Mouse (Mus musculus) adrenal gland, adult 8-10 months (tissue): Measurements from ENCODE around the gene C1qtnf5. TPM values are rescaled to one million over a fixed set of nuclear protein-coding genes. Genes with fewer than 3 reads are reported as not detected.

Source experiments
- DNase-seq: peaks from one replicate; pipeline ENCODE4 v3.0.0; 2022
- total RNA-seq, 4 experiments: library from RNA; stranded (reverse); gene quantifications; 2 replicates each; pipeline ENCODE4 v1.2.4; 2022

Gene C1qtnf5
- total RNA-seq, 4 experiments from 2014 or later: 13.7 to 22.0 (median 18.7) TPM

DNA sequence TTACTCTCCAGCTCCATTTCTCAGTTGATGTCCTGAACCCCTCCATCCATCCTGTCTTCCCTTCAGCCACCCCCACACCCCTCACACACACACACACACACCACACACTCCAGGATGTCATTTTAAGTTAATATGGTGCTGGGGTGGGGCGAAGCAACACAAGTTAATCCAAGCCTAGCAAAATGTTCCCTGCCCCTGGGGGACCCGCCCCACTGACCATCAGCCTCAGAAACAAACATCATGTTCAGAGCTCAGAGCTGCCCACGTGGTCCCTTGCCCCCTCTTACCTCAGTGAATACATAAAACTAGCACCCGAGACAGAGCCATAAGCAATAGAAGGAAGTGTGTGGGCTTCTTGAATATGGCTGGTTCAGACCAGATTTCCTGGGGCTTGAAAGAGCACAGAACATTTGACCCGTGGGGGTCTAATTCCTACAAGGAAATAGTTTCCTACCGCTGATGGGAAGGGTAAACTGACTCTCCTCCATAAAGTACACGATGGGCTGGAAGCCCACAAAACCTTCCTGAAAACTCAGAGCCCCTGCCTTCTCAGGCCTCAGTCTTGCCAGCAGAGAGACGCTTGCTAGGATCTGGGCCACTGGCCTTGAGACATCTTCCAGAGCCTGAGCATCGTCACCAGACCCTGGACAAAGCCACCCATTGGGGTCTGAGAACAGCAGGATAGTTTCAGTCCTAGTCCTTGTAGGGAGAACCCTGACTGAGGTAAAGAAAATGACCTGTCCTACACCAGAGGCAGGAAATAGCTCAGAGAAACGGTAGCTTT, 26.9 kb upstream of the C1qtnf5 start:
- peak; percentile 10 for DNase-seq

DNA sequence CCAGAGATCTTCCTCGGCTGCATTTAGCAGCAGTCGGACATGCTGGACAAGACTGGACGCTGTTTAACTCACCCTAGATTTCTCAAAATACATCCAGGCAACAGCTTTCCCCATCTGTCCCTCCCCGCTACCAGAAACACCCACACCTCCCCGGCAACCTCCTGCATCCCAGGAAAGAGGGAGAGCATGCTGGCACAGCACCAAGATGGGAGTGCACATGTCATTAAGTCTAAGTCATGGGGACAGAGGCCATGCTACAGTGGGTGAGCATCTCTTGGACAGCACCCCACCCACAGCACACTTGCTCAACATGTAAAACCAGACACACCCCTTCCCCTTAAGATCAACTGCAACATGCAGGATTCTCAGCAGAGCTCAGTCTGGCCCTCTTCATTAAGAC, 26.1 kb upstream of the C1qtnf5 start:
- DNase-seq: no peak

DNA sequence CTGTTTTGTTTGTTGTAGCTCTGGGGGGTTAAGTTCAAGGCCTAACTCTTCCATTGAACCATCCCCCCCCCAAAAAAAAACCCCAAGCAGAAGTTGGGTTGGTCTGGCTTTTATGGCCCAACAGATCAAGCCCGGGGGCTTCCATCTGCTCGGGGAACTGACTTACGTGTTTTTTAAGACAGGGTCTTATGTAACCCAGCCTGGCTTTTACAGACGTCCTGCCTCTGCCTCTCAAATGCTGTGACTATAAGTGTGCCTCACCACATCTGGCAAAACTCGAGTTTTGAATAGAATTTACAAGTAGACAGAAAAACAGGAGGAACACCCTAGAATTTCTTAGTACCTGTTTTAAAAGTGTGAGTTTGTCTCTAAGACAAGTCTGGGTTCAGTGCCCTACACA, 25.5 kb upstream of the C1qtnf5 start:
- DNase-seq: no peak

DNA sequence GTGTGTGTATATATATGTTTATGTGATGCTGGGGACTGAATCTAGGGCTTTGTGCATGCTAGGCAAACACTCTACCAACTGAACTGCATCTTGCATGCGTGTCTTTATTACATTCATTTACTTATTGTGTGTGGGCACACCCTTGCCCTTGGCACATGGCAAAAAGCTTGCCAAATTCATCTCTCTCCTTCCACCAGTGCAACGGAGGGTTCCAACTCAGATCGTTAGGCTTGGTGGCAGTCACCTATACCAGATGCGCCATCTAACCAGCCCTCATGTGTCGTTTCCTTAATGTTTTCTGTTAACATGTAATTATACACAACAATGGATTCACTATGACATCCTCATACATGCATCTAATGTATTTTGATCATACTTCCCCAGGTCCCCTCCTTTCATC, 24.8 kb upstream of the C1qtnf5 start:
- no peak for DNase-seq

DNA sequence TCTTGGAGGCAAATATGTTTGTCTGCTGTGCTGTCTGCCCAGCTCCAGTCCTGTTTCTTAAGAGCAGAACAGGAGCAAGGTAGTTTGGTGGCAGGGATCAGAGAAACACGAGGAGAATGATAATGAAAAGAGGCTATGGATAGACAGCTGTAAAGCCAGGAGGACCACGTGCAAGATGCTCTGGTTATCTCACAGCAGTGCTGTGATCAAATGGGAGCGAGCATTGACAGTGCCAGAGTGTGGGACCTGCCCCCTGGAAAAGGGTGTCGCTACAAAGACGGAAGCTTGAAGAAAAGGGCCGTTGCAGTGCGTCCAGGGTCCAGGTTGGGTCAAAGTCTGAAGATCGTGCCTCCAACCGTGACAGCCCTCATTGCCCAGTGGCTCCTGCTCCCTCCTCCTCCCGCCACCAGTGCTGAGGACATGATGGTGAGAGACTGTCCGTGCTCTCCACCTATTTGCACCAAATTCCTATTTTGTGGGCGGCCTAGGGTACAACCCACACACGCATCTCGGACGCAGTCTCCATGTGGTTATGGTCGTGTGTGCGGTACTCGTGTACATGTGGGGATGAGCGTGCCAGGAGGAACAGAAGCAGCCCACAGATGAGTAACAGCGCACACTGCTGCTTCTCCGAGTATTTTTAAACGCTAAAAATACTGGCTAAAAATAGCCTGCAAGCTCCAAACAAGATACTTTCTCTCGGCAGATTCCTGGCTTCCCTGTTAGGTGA, 23.5 kb upstream of the C1qtnf5 start:
- no peak for DNase-seq

DNA sequence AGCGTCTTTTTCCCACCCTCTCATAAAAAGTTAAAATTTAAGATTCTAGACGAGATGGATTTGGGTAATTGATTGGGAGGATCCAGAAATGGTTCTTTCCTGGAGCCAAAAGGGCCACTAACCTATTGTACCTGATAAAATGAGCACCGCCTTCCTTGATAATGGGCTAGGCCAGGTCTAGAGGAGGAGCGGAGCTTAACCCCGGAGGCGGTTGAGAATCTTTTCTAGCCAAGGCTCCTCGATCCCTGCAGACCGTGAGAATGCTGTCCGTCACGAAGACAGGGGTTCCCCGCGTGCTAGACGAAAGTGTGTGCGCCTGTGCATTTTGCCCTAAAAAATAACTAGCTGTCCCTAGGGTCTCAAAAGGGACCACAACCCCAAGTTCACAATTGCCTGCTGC, 22.8 kb upstream of the C1qtnf5 start:
- no peak for DNase-seq

DNA sequence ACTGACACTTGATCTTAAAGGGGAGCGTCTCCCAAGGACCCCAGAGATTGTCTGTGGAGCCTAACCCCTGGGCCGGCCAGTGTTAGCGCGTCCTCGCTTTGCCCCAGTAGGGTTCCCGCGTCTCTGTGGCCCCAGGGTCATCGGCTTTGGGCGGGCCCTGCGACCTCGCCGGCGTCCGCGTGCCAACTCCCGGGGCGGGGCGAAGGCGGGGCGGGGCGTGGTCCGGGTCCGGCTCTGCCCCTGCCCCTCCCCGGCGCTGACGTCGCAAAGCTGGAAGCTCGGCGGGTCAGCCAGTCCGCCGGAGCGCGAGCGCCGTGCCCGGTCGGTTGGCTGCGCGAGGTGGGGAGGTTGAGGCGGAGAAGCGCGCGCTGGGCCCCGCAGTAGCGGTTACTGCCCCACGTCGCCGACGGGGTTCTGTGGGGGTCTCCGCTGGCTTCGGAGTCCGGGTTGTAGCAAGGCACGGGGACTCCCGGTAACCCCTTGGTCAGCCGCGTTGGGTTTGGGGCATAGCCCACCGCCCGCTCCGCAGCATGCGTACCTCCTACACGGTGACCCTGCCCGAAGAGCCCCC, 22.3 kb upstream of the C1qtnf5 start:
- peak; percentile 93 for DNase-seq

DNA sequence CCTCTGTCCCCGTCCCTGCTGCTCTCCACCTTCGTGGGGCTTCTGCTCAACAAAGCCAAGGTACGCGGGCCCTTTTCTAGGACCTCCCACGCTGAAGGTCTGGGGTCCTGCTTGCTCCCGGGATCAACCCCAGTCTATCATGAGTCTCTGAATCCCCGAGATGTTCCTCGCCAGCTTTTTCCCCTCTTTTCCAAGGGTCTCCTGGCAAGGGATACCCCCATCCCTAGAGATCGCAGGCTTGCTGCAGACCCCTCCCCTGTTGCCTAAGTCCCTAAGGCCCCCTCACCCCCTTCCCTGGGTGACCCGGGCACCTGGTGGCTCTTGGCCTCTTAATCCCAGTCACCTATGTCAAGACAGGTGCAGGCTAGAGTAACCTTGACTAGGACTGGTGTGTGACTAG, 21.8 kb upstream of the C1qtnf5 start:
- no peak for DNase-seq

DNA sequence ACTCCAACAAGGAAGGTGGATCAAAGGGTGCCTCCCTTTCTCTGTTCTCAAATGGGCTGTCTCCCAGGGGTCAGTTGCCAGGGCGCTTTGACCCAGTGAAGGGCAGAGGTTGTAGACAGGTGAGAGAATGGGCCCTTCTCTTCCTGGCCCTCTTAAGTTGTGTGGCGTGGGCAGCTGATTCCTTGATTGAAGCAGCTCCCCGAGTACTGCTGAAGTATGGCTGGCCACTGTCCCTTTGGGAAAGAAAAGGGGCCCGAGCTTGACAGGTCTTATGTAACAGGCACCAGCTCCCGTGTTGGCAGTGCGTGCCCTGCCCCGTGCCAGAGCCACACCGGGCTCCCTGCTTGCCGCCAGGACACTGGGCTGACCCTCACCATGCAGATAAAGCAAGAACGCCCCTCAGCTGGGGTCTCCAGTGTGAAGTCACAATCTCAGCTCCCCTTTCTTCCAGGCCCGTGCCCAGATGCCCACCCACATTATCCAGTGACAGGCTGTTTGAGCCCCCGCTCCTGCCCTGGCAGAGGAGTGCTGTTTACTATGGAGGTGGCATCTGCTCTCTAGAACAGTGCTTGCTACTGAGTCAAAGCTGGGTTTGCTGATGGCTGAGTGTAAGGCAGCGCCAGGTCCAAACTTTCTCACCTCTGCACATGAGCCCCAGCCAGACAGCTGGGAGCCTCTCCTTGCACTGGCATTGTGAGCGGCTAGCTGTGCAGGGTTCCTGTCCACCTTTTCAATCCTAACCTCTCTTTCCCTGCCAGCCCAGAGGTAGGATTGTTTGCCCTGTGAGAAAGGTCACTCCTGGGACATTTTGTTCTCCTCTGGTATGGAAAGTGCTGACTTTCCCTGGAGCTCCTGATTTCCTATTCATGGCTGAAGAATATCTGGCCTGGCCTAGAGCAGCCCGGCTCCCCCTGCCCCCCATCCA, 21.0 kb upstream of the C1qtnf5 start:
- DNase-seq: peak; percentile 67

DNA sequence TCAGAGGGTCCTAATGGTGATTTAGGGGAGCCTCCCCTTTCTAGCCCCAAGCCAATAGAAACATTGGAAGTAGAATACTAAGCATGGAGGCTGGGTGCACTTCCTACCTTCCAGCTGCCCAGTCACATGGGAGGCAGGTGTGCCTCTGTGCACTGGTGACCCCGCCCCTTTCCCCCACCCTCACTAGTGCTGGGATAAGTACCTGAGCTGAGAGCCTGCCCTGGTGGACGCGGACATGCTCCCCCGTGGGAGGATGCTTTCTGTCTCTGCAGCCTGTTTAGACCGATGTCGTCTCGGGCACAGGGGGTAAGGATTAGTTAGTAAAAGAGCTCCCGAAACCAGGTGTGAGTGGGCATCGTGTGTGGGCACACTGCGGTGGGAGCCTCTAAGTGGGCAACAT, 20.1 kb upstream of the C1qtnf5 start:
- no peak for DNase-seq

DNA sequence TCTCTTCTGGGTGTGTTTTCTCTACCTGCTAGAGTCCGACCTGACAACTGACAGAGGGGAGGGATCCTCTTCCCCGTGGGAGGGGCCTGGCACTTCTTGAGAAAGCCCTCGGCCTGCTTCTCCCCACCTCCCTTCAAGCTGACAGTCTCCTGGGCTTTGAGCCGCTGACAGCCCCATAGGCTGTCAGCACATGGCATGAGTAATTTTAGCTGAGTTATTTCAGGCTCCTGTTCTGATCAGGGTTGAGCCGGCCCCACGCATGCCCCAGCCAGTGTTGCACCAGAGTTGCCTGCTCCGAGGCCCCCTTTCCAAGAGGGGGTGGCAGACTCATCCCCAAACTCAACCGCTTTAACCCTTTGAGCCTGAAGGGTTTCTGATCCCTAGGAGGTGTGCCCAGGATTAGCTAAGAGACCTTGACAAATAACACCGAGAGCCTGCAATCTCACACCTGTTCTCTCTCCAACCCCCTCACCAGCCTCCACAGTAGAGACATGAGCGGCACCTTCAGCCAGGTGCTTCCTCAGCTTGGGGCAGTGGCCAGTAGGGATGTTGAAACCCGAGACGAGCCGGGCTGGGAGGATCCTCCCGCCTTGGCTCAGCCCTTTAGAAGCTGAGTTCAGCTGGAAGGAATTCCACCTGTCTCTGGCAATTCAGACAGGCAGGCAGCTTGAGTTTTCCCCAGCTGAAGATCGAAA, 19.1 kb upstream of the C1qtnf5 start:
- DNase-seq: no peak

DNA sequence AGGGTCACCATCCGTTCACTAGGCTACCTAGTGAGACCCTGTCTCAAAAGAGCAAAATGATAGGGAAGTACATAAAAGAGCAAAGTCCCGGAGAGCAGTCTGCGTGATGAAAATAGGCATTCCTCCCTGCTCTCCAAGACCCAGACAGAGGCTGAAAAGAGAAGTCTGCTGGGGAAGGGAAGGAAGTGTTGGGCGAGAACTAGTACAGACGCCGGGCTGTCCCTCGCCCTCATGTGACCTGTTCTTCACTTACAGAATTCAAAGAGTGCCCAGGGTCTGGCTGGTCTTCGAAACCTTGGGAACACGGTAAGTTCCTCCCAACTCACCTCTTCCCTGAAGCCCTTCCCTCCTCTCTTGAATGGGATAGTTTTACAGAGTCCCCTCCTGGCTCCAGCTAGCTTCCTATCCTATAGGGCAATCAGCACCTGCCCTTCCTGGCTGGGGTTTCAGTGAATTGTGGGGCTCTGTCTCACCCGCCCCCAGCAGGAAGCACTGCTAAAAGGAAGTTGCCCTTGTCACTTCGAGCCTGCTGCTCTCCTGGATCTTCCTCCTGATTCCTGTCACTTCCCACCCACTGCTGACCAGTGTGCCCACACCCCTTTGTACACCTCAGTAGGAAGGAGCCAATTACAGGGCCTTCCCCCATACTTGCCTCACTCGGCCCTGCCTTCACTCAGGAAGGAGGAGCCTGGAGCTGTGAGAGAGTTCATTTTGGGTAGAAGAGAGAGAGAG, 18.0 kb upstream of the C1qtnf5 start:
- DNase-seq: no peak

DNA sequence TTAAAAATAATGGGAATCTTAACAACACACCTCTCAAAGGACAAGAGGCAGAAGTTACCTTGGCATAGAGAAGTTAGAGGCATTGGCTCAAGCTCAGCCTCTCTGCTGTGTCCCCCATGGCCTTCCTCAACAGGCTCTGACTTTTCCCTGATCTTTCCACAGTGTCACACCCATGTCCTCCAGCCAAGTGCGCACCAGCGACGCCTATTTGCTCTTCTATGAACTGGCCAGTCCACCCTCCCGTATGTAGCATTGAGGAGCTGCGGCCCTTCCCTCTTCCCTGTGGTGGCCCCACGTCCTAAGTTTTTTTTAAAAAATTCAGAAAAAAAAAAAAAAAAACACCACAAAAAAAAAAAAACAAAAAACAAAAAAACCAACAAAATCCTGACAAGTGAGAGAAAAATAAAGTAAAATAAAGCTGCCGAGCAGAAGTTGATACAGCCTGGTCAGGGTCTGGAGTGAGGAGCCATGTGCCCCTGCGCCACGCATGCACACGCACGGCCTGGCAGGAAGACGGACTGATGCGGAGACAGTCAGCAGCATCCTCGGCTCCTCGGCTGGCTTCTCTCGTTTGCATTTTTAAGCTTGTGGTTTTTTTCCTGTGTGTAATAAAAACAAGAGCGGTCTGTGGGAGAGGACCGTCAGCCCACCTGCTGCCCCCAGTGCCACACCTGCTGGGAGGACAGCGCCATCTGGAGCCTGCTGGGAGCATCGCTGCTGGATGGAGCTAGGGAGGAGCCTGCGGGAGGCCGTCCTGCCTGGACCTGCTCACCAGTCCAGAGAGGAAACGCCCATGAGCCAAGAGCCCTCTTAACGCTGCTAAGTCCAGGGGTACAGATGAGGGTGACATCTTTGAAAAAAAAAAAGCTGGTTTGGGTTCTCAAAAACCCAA, 13.2 kb upstream of the C1qtnf5 start:
- DNase-seq: no peak

DNA sequence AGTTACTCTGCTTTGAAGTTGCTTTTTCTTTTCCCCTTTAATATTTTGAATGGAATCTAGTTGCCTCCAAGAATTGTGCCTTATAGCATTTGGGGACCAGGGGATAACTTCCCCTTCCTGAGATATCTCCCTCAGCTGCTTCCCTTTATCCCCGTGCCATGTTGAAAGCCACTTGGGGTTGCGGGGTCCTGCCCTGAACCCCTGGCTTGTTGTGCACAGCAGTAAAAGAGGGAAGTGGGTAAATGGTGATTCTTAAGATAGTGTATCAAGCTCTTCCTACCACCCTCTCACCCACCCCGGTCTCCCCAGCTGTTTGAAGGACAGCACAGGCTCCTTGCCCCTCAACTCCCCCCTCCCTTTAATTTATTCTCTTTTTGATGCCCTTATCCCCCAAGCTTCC, 12.3 kb upstream of the C1qtnf5 start:
- no peak for DNase-seq

DNA sequence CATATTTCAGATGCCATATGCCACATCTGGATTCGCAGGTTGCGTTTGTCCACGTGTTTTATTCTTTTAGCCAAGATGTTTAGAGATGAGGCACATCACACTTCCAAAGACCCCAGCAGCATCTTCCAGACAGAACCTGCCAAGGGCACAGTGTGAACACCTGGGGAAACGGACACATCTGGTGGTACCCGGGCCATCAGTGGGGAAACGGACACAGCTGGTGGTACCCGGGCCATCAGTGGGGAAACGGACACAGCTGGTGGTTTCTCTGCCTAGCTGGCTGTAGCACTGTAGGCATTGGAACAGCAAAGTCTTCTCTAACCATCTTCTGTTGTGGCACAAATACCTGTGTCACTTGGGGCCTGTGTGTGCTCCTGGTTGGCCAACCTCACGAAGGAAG, 11.3 kb upstream of the C1qtnf5 start:
- DNase-seq: no peak

DNA sequence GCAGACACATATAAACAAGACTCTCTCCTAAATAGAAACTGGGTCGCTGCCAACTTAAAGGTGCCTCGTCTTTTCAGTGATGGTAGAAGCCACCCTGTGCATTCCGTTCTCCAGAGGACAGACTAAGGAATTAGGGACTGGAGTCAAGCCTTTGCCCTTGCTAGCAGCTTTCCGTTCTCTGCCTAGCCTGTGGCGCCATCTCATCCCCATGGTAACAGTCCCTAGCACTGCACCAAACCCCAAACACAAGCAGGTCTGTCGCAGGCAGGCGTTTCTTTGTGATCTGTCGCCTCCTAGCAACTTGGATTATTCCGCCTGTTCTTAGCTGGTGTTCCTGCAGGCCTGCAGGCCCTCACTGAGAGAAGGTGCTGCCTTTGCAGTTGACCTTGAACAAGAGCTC, 10.5 kb upstream of the C1qtnf5 start:
- DNase-seq: no peak

DNA sequence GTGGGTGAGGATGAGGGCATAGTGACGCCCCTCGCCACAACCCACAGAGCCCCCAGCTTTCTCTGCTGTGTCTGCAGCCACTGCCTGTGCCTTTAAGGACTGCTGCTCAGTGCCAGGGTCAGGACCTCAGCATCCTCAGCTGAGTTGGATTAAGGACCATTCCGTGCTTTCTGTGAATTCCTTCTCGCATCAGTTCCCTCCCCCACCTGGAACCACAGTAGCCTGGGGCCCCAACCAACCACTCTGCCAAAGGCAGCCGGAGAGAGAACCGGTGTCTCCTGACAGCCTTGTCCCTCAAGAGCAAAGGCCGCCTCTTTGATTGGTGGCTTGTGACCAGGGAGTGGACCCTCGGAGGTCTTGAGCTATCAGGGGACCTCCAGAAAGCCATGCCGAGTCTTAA, 5.6 kb upstream of the C1qtnf5 start, which contains the start of gene Mfrp:
Mfrp (plus strand) TSS at position 240 of the 400 bp plus-strand sequence.
- no peak for DNase-seq

DNA sequence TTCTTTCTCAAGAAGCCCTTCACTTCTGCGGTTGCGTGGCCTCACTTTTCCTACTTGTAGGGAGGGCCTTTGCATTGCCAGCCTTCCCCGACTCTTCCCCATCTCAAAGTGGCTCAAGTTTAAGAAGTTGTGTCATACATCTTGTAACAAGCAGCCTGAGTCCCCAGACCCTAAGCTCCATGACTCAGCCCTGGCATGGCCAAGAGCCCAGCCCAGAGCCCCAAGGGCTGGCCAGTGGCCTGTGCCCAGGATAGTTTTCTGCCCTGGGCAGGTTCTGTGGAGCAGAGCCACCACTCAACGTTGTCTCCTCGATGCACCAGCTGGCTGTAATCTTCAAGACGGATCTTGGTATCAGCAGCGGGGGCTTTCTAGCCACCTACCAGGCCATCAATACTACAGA, 2.2 kb upstream of the C1qtnf5 start:
- no peak for DNase-seq

DNA sequence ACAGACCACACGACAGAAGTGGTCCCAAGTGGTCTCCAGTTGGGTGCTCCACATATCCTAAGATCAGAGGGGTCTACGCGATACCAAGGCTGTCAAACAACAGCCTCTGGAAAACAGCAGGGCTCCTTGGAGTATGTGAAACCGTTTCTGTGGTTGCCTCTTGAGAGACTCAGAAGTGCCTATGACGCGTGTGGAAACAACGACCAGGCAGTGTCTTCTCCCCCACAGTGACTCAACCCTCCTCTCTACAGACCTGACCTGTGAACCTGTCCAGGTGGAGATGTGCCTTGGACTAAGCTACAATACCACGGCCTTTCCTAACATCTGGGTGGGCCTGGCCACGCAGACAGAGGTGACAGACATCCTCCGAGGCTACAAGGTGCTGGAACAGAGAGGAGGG, 1.3 kb upstream of the C1qtnf5 start:
- DNase-seq: no peak

DNA sequence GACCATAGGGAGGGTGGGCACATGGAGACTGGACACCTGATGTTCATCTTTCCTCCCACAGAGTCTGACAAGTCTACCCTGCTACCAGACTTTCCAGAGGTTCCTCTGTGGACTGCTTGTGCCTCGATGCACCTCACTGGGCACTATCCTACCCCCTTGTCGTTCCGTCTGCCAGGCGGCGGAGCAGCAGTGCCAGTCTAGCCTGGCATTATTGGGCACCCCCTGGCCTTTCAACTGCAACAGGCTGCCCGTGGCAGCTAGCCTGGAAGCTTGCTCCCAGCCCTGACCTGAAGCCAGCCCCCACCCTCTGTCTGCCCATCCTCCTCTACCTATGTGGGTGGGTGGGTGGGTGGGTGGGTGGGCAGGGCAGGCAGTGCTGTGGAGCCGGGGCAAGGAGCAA, 863 bp upstream of the C1qtnf5 start:
- no peak for DNase-seq
